Mouse (Mus musculus) forebrain, embryonic 14.5 days (tissue): ENCODE results near the gene Rad51. TPM values are rescaled to one million over a fixed set of nuclear protein-coding genes. Genes with fewer than 3 reads are reported as not detected.

Experiments
- ATAC-seq: fragments of 200-750 bp; cut with Nextera tagmentation; 2 replicates; pipeline ENCODE4 v1.8.0; 2017; ENCODE audit warnings: mild to moderate bottlenecking, moderate library complexity
- DNase-seq: peaks from one replicate; pipeline ENCODE4 v3.0.0-alpha.2; 2015; ENCODE audit warnings: low spot score
- H3K27ac ChIP-seq: fragments of 300-500 bp; sonication (generic); 2 replicates; pipeline ENCODE4 v1.5.1; 2014; ENCODE audit warnings: low read depth, mild to moderate bottlenecking, control low read depth, low read length, moderate library complexity
- H3K27me3 ChIP-seq: fragments of 300-500 bp; sonication (generic); replicated peaks from 2 replicates; pipeline ENCODE4 v1.6.1; 2014; ENCODE audit warnings: low read length, control low read depth, mixed read lengths; ENCODE audit not compliant: control insufficient read depth, insufficient read depth
- H3K36me3 ChIP-seq: fragments of 300-500 bp; sonication (generic); 2 replicates; pipeline ENCODE4 v1.6.1; 2014; ENCODE audit warnings: low read length, control low read depth; ENCODE audit not compliant: control insufficient read depth, insufficient read depth
- H3K4me1 ChIP-seq: fragments of 300-500 bp; sonication (generic); 2 replicates; pipeline ENCODE4 v1.6.1; 2014; ENCODE audit warnings: antibody characterized with exemption, low read length, control low read depth; ENCODE audit not compliant: control insufficient read depth, insufficient read depth
- H3K4me2 ChIP-seq: fragments of 300-500 bp; sonication (generic); 2 replicates; pipeline ENCODE4 v1.6.1; 2014; ENCODE audit warnings: mild to moderate bottlenecking, control low read depth, low read length
- H3K4me3 ChIP-seq: fragments of 300-500 bp; sonication (generic); 2 replicates; pipeline ENCODE4 v1.5.1; 2014; ENCODE audit warnings: low read depth, low read length, control low read depth
- H3K9ac ChIP-seq: fragments of 300-500 bp; sonication (generic); 2 replicates; pipeline ENCODE4 v1.6.1; 2014; ENCODE audit warnings: mild to moderate bottlenecking, low read length, control low read depth, moderate library complexity
- H3K9me3 ChIP-seq: fragments of 300-500 bp; sonication (generic); replicated peaks from 2 replicates; pipeline ENCODE4 v1.6.1; 2016; ENCODE audit warnings: low read length, control low read depth, mixed read lengths; ENCODE audit not compliant: control insufficient read depth
- WGBS: fragments of 180-500 bp; shearing (Covaris S2); extraction: QIAGEN DNeasy Blood & Tissue Kit; methylation state at CpG from one replicate; pipeline ENCODE4 v1.1.7; 2014; 5-methylcytosine and 5-hydroxymethylcytosine counted together
- polyA plus RNA-seq: library from polyadenylated mRNA; unstranded; fragments of >200 nt; fragmentation: Nextera tagmentation; extraction: Ambion mirVana; gene quantifications from 2 replicates; pipeline ENCODE4 v1.2.1, GENCODE M21; 2014

Gene Rad51
- polyA plus RNA-seq, 1 experiment from 2014 or later: 29.9 TPM

- Histone ChIP-seq H3K4me1 (peaks cover 17% of the 10 kb centered on the region), H3K9ac (no peak overlapping the region), H3K4me2 (no peak overlapping the region), H3K36me3 (0 out of 2 replicates have a peak, but pooled peaks cover 3% of the 10 kb centered on the region), H3K27me3 (peaks cover 5% of the 10 kb centered on the region), H3K9me3 (no peaks in the 10 kb centered on the region), H3K4me3 (no peak overlapping the region), H3K27ac (no peak overlapping the region)
- DNase-seq (no peak), ATAC-seq (no peak)
- 79% methylated on average over 2 of the region's 2 CpGs for WGBS
These were observed 57.7 kb downstream of the Rad51 start for GRCm38 (mm10) chr2:119170282-119170681.

DNA sequence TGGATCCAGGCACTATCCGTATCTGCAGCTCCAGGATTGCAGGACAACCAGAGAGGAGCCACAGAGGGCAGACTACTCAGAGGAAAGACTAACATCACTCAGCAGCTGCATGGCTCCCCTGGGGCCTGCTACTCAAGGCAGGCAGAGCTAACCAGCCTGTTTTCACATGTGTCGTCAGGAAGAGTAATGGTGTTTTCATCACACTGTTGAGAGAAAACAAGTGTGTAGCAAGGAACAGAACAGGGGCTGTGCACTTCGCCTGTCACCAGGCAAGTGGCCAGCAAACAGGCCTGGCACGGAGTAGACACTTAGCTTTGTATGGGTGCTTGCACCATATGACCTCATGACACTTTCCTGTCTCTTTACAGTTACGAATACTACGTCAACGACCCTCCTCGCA is 59.0 kb downstream of the Rad51 start:
- peaks cover 17% of the 10 kb centered on the region for H3K4me1 ChIP-seq
- no peaks in the 10 kb centered on the region; the same call in 1 of the 2 replicates for H3K27me3 ChIP-seq
- H3K27ac ChIP-seq: no peak overlapping the region
- 87% methylated on average over 8 of the region's 8 CpGs for WGBS
- H3K4me2 ChIP-seq: no peak overlapping the region
- no peak for DNase-seq
- H3K4me3 ChIP-seq: no peak overlapping the region
- no peak overlapping the region for H3K9ac ChIP-seq
- 0 out of 2 replicates have a peak, but pooled peaks cover 6% of the 10 kb centered on the region for H3K36me3 ChIP-seq
- H3K9me3 ChIP-seq: no peaks in the 10 kb centered on the region
- no peak for ATAC-seq

GRCm38 (mm10) chr2:119172446-119172845 is 59.9 kb downstream of the Rad51 start:
- no peak overlapping the region for H3K4me2 ChIP-seq
- DNase-seq (no peak), ATAC-seq (no peak)
- no peaks in the 10 kb centered on the region; the same call in 1 of the 2 replicates for H3K27me3 ChIP-seq
- H3K4me1 ChIP-seq: peaks cover 9% of the 10 kb centered on the region
- 91% methylated on average over 7 of the region's 7 CpGs for WGBS
- H3K4me3 ChIP-seq: no peak overlapping the region
- H3K9ac ChIP-seq: no peak overlapping the region
- H3K36me3 ChIP-seq: 0 out of 2 replicates have a peak, but pooled peaks cover 13% of the 10 kb centered on the region
- no peak overlapping the region for H3K27ac ChIP-seq
- no peaks in the 10 kb centered on the region for H3K9me3 ChIP-seq

DNA sequence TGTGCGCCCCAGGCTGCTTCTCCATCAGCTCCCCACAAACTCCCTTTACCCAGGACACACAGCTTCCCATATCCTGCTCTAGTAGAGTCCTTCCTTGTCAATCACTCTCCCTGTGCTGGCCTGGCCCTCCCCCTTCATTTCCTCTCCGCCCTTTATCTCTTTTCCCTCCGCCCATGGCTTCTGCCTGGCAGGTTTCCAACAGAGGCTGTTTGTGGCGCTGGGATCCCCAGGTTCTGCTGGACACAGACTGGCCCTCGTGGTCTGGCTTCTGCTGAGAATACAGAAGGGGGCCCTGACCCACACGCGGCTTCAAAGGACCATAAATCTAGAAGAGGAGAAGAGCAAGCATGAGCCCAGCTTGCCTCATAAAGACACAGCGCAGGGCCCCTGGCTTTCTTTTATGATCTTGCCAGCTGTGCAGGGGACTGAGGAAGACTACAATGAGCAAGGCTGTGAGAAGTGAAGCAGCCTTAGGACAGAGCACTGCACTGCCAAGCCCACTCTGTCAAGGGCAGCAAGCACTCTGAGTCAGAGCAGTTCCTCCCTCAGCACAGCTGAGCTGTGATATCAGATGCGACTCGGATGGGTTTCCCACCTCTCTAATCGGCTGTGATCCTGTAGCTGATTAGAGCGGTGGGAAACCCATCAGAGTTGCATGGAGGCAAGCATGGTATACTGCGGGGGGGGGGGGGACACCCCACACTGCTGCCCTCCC is 60.4 kb downstream of the Rad51 start:
- Histone ChIP-seq H3K27ac (no peak overlapping the region; the same call in 1 of the 2 replicates), H3K9me3 (no peaks in the 10 kb centered on the region), H3K4me1 (peaks cover 6% of the 10 kb centered on the region; the same call in 1 of the 2 replicates), H3K36me3 (peaks cover 16% of the 10 kb centered on the region; the same call in 1 of the 2 replicates), H3K4me2 (no peak overlapping the region), H3K9ac (peak overlapping the region; percentile 46; the same call in 1 of the 2 replicates), H3K27me3 (no peaks in the 10 kb centered on the region; the same call in 1 of the 2 replicates), H3K4me3 (no peak overlapping the region)
- WGBS: 29% methylated on average over 13 of the region's 13 CpGs
- DNase-seq (peak; percentile 55), ATAC-seq (peak; percentile 43; the same call in 1 of the 2 replicates)

- 28% methylated on average over 8 of the region's 8 CpGs for WGBS
- H3K4me1 ChIP-seq: peaks cover 6% of the 10 kb centered on the region; the same call in 1 of the 2 replicates
- DNase-seq (no peak), ATAC-seq (no peak)
- H3K4me2 ChIP-seq: no peak within 1 kb of the TSS
- no peaks in the 10 kb centered on the region for H3K9me3 ChIP-seq
- 0 out of 2 replicates have a peak within 1 kb of the TSS, but pooled peaks have one; percentile 9 for H3K27ac ChIP-seq
- no peak within 1 kb of the TSS for H3K4me3 ChIP-seq
- H3K9ac ChIP-seq: no peak within 1 kb of the TSS
- peaks cover 22% of the 10 kb centered on the region; the same call in 1 of the 2 replicates for H3K36me3 ChIP-seq
- H3K27me3 ChIP-seq: no peaks in the 10 kb centered on the region
These were observed 61.5 kb downstream of the Rad51 start, which contains the start of gene Gm14137 for GRCm38 (mm10) chr2:119173991-119174651. Gm14137 (plus strand) TSS chr2:119174509.

- WGBS: 63% methylated on average over 14 of the region's 14 CpGs
- H3K9ac ChIP-seq: no peak overlapping the region
- H3K36me3 ChIP-seq: peaks cover 29% of the 10 kb centered on the region; the same call in 1 of the 2 replicates
- peaks cover 6% of the 10 kb centered on the region; the same call in 1 of the 2 replicates for H3K4me1 ChIP-seq
- H3K4me3 ChIP-seq: no peak overlapping the region
- ATAC-seq: no peak
- H3K27ac ChIP-seq: no peak overlapping the region
- no peak overlapping the region for H3K4me2 ChIP-seq
- H3K27me3 ChIP-seq: no peaks in the 10 kb centered on the region
- DNase-seq: no peak
- H3K9me3 ChIP-seq: no peaks in the 10 kb centered on the region
These were observed 62.3 kb downstream of the Rad51 start for GRCm38 (mm10) chr2:119174866-119175265.

DNA sequence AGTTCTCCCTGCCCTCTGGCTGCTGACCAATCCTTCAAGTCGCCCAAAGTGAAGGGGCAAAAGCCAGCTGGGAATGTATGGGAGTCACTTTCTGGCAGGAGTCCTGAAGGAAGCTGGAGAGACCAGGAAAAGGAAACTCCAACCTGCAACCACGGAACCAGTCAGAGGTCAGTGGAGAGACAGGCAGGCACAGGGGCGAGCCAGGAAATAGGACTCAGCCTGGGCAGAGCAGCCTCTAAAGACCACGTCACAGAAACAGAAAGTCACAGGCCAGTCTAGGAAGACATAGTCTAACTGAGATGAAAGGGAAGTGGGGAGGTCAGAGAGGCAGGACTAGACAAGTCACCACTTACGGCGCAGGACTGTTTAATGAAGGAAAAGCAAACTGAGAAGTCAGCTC is 63.0 kb downstream of the Rad51 start:
- no peak overlapping the region for H3K9ac ChIP-seq
- no peak overlapping the region for H3K4me3 ChIP-seq
- peaks cover 6% of the 10 kb centered on the region; the same call in 1 of the 2 replicates for H3K4me1 ChIP-seq
- H3K27ac ChIP-seq: no peak overlapping the region
- H3K36me3 ChIP-seq: peaks cover 37% of the 10 kb centered on the region
- H3K9me3 ChIP-seq: no peaks in the 10 kb centered on the region
- WGBS: 77% methylated on average over 6 of the region's 6 CpGs
- DNase-seq: no peak
- H3K27me3 ChIP-seq: no peaks in the 10 kb centered on the region
- H3K4me2 ChIP-seq: no peak overlapping the region
- ATAC-seq: no peak

- no peak for DNase-seq
- H3K4me2 ChIP-seq: no peak overlapping the region
- H3K36me3 ChIP-seq: peaks cover 42% of the 10 kb centered on the region
- no peaks in the 10 kb centered on the region for H3K27me3 ChIP-seq
- H3K4me1 ChIP-seq: peaks cover 6% of the 10 kb centered on the region; the same call in 1 of the 2 replicates
- no peak overlapping the region for H3K4me3 ChIP-seq
- 65% methylated on average over 3 of the region's 3 CpGs for WGBS
- ATAC-seq: no peak
- no peaks in the 10 kb centered on the region for H3K9me3 ChIP-seq
- H3K27ac ChIP-seq: no peak overlapping the region
- no peak overlapping the region for H3K9ac ChIP-seq
These were observed 64.2 kb downstream of the Rad51 start for GRCm38 (mm10) chr2:119176761-119177160.
